Mouse (Mus musculus) ZHBTc4 (cell line): ENCODE results near the gene Klhl31.

Experiments
- DNase-seq: peaks from one replicate; pipeline ENCODE4 v3.0.0-alpha.2; 2011; ENCODE audit warnings: low read depth, low spot score

The Klhl31 gene

DNA sequence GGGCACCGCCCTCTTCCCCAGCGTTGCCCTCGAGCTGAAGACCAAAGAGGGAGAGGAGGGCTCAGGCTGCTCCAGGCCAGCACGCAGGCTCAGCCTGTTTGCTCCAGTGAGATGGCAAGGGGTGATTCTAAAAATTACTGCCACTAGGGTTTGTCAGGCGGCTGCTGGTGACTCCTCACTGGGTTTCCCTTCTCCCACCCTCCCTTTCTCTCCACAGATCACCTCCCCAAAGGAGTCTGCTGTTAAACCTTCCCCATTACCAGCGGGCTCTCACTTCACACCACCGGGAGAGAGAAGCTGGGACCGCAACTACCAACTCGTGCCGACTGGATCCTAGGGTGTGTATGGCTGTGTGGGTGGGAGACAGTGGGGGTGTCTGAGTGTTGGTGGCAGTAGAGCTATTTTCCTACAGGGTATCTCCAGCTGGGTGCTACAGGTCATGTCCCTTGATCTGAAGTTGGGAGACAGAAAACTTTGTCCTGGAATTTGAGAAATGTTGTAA is at the start of gene Klhl31:
Gene Klhl31, plus strand, starts transcription at position 51 of the 502 bp plus-strand sequence.
- peak; percentile 15 for DNase-seq

DNA sequence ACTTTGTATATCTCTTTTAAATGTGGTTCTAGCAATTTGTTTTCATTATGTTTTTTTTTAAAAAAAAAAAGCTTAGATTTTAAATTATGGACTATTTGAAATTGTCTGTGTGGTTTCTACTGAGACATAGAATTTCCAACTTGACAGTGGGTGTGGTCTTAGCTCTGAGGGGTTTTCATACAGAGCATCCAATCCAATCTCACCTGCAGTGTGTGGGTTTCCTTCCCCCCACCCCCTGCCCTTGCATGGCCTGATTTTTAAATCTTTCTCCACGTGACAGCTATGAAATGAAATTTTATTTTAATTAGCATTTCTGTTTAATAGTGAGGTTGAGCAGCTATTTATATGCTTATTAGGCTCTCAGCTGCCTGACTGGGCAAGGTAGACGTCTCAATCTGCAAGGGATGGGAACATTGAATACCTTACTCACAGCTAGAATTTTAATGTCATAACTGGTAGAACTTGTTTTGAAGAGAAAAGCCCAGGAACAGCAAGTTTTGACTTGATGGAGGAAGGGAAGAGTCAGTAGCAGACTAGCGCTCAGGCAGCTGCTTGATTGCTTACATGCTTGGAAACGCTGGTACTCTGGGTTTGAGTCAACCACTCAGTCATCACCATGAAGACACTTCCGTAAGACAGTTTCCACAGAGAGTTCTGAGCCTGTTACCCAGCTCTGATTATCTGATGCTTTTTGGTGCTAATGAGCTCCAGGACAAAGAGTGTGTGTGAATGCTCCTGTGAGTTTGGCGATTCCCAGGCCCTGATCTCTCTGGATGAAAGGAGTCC is 49.3 kb upstream of the Klhl31 start:
- DNase-seq, result no peak

DNA sequence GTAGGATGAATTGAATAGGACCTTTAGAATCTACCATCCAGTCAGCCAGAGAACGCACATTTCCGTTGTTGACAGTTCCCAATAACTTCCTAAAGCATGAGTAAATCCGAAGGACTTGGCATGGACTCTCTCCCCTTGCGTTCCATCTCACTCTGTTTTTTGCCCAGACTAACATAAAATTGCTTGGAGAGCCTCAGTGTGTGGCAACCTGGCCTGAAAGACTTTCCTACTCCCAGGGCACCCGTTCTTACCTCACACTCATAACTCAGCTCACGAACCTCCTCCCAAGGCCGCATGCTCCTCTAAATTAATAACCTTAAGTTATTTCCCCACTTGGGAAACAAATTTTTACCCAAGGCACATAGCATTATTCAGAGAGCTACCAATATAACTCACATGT is 48.7 kb upstream of the Klhl31 start:
- no peak for DNase-seq

DNA sequence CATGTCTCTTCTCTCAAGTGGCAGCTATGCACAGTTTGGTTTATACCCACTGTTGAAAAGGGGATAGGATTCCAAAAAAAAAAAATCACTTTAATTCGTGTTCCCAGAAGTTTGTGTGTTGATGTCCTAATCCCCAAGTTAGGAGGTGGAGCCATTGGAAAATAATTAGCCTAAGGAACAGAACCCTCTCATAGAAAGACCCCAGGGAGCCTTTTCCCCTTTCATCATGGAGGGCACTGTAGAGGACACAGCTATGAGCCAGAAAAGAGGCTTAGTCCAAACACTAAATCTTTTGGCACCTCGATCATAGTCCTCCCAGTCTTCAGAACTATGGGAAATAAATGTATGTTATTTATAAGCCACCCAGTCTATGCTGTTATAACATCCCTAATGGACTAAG is 46.8 kb upstream of the Klhl31 start:
- DNase-seq, result no peak

DNA sequence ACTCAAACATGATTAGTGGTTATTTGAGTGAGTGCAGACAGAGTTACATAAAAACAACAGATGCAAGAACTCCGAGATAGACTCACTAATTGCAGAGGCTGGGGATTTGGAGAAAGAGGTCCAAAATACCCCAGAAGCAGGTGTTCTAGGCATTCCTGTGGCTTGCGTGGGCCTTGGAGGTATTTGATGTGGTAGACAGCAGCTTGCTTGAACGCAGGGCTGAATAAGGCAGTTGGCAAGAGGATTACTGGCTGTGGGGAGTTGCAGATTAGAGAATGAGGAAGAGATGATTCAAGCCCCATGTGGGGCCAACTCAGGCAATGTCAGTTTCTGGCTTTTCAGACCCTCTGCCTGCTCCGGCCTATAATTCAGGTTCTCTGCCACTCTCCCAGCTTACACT is 43.9 kb upstream of the Klhl31 start:
- no peak for DNase-seq

DNA sequence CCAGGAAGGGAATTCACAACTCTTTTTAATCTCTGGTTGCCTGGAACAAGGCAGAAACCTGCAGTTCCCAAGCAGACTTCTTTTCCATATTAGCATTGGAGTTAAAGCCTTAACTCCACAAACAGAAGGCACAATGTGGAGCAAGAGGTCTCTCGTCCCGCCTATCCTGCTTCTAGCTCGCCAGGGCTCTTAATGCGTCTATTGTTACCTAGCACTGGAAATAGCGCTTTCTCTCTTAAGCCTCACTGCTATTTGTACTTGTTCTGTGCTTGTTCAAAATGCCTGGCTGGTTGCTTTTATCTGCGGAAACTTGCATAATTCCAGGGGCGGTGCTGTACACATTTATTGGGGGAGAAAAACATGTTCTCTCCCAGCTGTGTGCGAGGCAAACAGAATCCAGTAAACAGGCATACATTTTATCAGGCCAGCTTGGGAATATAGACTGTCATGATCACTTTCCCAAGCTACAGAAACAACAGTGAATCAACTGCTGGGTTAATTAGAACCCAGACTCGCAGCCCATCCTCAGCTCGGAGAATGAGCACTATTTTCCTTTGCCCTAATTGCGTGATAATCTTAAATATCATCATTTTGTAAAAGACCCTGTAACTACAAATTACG is 41.2 kb upstream of the Klhl31 start:
- DNase-seq, result no peak

DNA sequence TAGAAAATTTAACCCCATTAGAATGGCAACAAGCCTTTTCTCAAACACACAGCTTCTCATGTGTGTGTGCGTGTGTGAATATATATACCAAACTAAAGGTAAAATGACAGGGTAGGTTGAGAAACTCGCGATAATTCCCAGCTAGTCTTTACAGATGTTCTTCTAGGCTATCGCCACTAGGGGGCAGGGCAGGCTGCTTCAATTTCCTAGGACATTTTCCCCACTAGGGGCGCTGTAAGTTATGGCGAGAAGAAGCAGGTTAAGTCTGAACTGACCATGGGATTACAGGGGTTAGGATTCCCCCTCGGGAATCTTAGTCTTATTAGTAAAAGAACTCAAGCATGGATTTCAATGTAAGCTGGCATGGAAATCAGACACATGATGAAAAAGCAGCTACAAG is 39.9 kb upstream of the Klhl31 start:
- peak; percentile 84 for DNase-seq

DNA sequence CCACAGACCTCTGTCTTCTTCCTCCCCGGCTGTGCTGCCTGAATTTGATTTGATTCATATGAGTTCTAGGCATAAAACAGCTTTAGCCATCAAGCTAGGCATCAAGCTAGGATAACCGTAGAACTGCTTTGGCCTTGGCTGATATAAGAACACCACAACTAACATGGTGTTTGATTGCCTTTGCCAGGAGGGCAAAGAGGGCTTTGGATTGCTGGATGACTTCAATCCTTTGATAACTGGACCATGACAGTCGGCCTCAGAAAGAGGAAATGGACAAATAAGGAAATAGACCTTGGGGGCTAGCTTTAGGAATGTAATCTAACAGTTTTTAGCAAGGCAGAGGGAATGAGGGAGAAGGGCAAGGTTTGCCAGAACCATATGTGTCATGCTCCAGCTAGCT is 37.7 kb upstream of the Klhl31 start:
- DNase-seq, result no peak

DNA sequence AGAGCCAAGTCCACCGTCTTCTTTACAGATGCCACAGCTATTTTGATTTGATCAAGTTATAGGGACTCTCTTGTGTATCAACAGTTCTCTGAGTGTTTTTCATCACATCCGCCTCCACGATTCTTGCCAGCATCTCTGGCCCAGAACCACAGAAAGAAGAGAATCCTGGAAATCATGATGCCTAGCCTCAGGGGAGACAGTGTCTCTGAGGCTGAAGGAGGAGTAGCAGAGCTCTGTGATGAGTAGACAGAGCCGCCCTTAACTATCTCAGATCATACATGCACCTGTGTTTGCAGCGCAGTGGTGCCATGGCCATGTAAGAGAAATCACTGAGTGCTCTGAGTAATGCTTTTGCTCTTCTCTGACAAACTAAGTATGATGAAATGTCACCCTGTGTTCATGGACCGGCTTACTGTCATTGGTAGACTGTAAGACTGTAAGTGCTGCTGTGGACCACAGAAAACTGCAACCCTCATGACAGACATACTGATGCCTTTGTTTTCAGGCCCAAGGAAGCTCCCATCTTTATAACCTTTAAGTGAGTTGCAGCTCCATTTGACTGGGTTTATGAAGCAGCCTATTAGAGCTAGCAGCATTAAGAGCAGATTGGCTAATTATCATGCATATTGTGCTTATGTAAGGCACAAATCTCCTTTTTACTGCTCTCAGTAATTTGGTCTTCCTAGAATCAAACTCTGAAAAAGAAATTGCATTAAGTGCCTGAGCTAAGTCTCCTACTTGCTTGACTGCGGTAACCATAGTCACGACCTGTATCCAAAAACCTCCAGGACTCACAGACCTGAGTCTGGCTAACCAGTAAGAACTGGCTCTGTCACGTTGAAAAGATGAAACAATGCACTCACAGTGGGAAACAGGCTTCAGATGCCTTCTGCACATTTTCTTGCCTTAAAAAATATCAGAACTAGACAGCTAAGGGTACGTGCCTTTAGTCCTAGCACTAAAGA is 33.7 kb upstream of the Klhl31 start:
- peak; percentile 18 for DNase-seq

DNA sequence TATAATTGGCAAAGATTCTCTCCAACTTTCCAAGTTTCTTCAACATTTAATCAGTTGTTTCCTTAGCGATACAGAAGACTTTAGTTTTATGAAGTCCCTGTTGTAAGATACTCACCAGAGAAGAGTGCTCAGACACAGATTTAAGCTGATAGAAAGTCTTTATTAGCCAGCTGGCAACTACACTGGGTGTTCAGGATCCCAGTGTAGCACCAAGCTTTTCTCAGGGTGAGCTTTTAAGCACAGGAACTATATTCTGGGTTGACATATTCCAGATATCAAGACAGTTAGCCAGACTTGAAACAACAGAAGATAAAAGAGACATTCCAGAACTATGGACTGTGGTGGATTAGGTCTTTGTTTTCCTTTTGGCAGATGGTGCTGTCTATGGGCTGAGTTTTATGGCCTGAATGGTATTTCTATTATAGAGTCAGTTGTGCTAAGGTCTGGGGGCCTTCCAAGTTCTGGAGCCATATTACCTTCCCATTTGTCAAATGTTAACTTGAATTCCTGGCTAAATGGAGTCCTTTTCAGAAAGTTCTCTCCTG is 32.3 kb upstream of the Klhl31 start:
- DNase-seq, result no peak

DNA sequence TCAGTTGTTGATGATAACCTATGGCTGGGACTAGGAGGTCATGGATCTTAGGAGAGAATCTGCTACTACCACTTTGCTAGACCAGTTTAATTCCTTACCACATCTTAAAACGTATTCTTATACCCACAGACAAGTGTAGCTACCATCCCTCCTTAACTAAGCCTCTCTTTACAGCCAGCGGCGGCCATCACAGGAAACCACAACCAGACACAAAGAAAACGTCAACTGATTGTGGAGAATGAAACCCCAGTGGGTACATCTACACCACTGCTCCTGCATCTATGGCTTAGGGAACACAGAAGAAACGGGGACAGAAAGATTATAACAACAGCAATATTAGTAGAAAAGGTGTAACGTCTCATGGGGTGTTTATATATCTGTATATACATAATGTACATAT is 29.0 kb upstream of the Klhl31 start:
- no peak for DNase-seq

DNA sequence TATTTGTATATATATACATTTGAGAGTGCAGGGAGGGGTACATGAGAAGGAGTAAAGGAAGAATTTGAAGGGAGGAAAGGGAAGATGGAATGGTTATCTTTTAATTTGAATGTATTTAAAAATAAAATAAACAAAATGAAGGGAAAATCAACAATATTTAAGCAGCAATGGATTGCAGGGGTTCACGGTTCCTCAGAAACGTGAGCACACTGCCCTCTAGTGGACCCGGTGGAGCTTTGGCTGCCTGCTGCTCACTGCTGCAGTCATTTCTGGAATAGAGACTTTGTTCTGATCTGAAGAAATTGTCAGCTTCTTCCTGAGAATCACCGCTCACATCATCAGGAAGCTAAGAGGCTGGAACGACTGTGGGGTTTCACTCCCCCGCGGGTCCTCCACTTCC is 28.5 kb upstream of the Klhl31 start:
- peak; percentile 67 for DNase-seq

DNA sequence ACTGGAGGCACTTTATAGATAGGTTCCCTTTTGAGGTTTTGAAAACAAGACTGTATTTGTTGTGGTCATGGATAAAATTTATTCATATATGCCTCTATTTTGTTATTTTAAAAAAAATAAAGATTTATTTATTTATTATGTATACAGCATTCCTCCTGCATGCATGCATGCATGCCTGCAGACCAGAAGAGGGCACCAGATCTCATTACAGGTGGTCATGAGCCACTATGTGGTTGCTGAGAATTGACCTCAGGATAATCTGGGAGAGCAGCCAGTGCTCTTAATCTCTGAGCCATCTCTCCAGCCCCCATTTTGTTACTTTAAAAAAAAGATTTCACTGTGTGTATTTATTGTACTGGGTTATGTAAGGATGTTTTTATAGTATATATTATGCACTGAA is 25.5 kb upstream of the Klhl31 start:
- no peak for DNase-seq

DNA sequence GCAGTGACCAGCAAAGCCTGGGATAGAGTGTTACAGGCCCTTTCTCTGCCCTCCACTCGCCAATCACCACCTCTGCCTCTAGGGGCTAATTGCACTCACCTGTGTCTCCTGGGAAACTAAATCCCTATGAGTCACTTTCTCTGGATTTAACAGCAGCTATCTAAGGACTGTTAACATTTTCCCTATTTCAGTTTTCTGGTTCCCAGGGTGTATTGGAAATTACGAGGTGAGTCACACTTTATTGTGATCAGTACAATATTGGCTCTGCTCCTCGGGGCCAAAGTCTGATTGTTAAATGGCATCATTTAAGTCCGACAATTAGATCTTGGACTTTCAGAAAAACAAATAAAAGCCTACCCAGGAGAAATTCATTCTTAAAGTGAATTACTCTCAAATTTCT is 24.0 kb upstream of the Klhl31 start:
- DNase-seq, result no peak

DNA sequence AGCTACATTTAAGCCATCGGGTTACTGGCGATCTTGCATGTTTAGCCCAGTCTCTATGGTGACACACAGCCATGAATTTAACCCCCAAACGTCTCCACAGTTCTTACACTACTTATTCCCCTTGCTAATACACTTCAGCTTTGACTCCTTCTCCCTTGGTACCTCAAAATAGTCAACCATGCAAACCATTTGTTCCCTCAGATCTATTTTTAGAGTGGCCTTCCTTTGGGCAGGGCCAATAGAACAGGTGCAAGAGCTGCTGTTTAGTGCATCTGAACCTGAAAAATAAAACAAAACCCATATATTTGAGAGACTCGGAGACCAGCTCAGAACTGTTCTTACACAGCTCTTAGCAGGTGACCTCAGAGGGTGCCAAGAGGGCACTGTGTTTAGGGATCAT is 20.4 kb upstream of the Klhl31 start:
- no peak for DNase-seq

DNA sequence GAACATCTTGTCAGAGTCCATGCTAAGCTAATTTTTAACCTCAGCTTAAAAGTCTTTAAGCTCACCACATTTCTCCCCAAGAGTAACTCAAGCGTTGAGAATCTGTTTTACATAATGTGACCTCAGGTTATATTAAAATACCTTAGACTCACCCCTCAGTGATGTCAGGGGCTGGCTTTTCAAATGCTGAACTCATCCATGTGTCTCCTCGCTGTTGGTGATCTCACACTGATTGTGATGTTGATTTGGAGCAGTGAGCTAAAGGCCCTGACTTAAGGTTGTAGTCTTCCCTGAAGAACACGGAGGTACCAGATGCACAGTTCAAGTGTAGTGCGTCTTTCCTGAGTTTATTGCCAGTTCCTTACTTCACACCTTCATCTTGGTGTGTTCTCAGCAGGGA is 19.5 kb upstream of the Klhl31 start:
- peak; percentile 86 for DNase-seq

DNA sequence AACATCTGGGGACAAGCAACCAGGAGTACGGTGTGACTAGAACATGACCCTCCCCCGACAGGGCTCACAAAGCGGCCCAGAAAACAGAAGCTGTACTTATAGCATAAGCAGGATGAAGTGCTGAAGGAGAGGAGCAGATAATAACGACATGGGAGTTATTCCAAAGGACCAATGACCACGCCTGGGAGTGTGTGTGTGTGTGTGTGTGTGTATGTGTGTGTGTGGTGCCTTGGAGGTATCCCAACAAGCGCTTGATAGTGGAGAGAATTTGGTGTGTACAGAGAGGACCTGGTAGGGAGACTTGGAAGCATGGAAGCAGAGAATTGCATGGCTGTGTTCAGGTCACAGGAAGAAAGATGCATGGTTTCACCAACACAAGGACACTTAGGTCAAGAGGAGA is 18.5 kb upstream of the Klhl31 start:
- no peak for DNase-seq

DNA sequence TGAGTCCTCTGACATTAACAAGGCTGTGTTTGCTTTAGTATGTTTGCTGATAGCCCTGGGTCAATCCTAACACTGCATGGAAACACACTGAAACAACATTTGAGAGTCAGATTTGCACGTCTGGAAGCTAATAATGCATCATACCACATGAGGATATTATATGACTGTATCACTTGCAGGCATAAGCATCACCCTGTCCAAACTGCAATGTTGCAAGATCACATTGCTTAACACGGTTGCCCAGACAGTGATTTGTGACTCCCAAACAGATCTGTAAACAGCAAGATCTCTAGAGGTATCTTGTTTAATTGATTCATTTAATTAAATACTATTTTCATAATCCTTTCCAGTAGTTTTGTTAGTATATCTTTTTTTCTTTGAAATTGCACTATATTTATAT is 17.9 kb upstream of the Klhl31 start:
- DNase-seq, result no peak

DNA sequence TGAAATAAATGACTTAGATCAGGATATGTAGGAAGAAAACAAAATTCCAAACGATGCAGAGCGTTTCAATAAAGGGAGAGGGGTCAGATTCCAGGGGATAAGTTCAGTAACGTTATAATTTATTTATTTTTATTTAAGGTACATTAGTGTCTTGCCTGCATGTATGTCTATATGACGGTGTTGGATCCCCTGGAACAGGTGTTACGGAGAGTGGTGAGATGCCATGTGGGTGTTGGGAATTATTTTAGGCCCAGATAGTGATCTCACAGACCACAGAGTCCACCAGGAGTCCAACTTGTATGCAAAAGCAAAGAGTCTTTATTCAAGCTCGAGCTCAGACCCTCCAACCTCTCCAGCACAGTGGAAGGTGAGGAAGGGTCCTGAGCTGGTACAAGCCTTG is 16.2 kb upstream of the Klhl31 start:
- DNase-seq, result no peak

DNA sequence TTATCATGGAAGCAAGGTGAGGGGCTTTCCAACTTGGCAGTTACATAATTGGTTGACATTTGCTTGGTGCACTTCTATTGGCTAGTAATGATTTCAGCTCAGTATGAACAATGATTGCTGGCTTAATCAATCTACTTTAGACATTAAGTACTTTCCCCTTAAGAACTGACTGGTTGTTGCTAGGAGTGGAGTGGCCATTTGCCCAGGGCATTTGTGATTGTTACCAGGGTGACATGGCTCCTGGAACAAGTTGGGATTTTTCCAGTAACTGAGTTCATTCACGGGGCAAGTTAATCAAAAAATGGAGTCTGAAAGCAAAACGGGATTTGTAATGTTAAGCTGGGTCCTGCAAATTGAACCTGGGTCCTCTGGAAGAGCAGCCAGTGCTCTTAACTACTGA is 15.8 kb upstream of the Klhl31 start:
- DNase-seq, result no peak

DNA sequence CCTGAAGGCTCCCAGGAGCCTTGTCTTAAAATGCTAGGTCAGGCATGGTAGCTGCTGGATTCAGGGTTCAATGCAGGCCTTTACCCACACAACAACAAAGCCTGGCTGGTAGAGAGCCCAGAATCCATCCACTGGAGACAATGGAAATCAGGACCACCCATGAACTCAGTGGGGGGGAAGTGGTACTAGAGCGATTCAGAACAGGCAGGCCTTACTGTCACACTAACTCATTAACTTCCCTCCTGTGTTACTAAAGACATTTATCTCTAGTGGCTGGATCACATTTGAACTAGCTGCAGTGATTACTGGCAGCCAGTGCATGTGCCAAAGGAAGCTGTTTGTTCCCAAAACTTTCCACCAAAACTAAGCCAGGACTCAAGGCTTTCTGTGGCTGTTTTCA is 13.4 kb upstream of the Klhl31 start:
- DNase-seq, result no peak
